Mouse (Mus musculus): ENCODE results near the gene Ube2q1. TPM values are rescaled to one million over a fixed set of nuclear protein-coding genes. Genes with fewer than 3 reads are reported as not detected.

The Ube2q1 gene
- polyA plus RNA-seq, 1 experiment from 2014 or later = 15.7 TPM

GRCm38 (mm10) chr3:89773740-89774211 lies 360 bp downstream of the Ube2q1 start:
- Histone ChIP-seq H3K36me3 (ENCODE audit: control insufficient read depth, insufficient read depth, low read length) (peaks cover 31% of the 10 kb centered on the region), H3K27ac (replicated peaks in 1 of 2; ENCODE audit: control insufficient read depth in 1 of 2, insufficient read depth in 1 of 2, low read depth in 2 of 2, low read length in 2 of 2) (peak overlapping the region; percentile 23 to 96; a peak in 3 of 4 replicates), H3K27me3 (ENCODE audit: control insufficient read depth, insufficient read depth, low read length) (no peaks in the 10 kb centered on the region), H3K9ac (ENCODE audit: low read length) (peak overlapping the region; percentile 95), H3K4me2 (ENCODE audit: low read length) (peak overlapping the region; percentile 84), H3K9me3 (ENCODE audit: control insufficient read depth, low read length) (no peaks in the 10 kb centered on the region), H3K4me1 (ENCODE audit: control insufficient read depth in 2 of 2, insufficient read depth in 2 of 2, low read length in 2 of 2) (peaks cover 14 to 26% of the 10 kb centered on the region in 2 experiments), H3K4me3 (ENCODE audit: control insufficient read depth in 1 of 2, insufficient read depth in 1 of 2, low read depth in 1 of 2, low read length in 2 of 2) (peak overlapping the region; percentile 57 to 73)
- ATAC-seq (ENCODE audit: insufficient number of reproducible peaks, insufficient read depth, low FRiP score, low read depth) = peak; percentile 34; the same call in 1 of the 2 replicates
- 2% methylated on average over 22 of the region's 37 CpGs for WGBS

GRCm38 (mm10) chr3:89774236-89774960 lies 982 bp downstream of the Ube2q1 start:
- peak overlapping the region; percentile 57 to 73 for H3K4me3 ChIP-seq (ENCODE audit: control insufficient read depth in 1 of 2, insufficient read depth in 1 of 2, low read depth in 1 of 2, low read length in 2 of 2)
- no peak for ATAC-seq (ENCODE audit: insufficient number of reproducible peaks, insufficient read depth, low FRiP score, low read depth)
- whole genome bisulfite sequencing = 36% methylated on average over 15 of the region's 15 CpGs
- H3K36me3 ChIP-seq (ENCODE audit: control insufficient read depth, insufficient read depth, low read length) = peaks cover 38% of the 10 kb centered on the region
- H3K4me1 ChIP-seq (ENCODE audit: control insufficient read depth in 2 of 2, insufficient read depth in 2 of 2, low read length in 2 of 2) = peaks cover 14 to 26% of the 10 kb centered on the region in 2 experiments
- H3K27me3 ChIP-seq (ENCODE audit: control insufficient read depth, insufficient read depth, low read length) = no peaks in the 10 kb centered on the region
- H3K9ac ChIP-seq (ENCODE audit: low read length) = peak overlapping the region; percentile 95
- no peaks in the 10 kb centered on the region for H3K9me3 ChIP-seq (ENCODE audit: control insufficient read depth, low read length)
- peak overlapping the region; percentile 23 to 96; a peak in 3 of 4 replicates for H3K27ac ChIP-seq (replicated peaks in 1 of 2; ENCODE audit: control insufficient read depth in 1 of 2, insufficient read depth in 1 of 2, low read depth in 2 of 2, low read length in 2 of 2)
- H3K4me2 ChIP-seq (ENCODE audit: low read length) = peak overlapping the region; percentile 84

DNA sequence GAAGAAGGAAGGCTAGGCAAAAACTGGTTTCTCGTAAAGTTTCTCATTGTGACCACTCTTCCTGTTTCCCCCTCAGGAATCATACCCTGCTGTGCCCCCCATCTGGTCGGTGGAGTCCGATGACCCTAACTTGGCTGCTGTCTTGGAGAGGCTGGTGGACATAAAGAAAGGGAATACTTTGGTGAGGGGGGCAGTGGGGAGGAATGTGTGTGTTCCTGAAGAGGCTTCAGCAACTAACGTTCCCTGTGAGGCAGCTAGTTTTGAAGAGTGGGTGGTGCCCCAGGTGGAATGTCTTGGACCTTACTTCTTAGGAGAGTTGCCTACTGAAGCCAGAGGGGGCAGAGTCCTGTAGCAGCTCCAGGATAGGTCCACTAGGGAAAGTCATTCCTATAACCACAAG lies 2.6 kb downstream of the Ube2q1 start:
- peaks cover 54% of the 10 kb centered on the region for H3K36me3 ChIP-seq (ENCODE audit: control insufficient read depth, insufficient read depth, low read length)
- H3K9ac ChIP-seq (ENCODE audit: low read length) = no peak overlapping the region
- H3K4me2 ChIP-seq (ENCODE audit: low read length) = no peak overlapping the region
- peaks cover 14 to 26% of the 10 kb centered on the region in 2 experiments for H3K4me1 ChIP-seq (ENCODE audit: control insufficient read depth in 2 of 2, insufficient read depth in 2 of 2, low read length in 2 of 2)
- WGBS = 78% methylated on average over 4 of the region's 4 CpGs
- no peak for ATAC-seq (ENCODE audit: insufficient number of reproducible peaks, insufficient read depth, low FRiP score, low read depth)
- H3K4me3 ChIP-seq (ENCODE audit: control insufficient read depth in 1 of 2, insufficient read depth in 1 of 2, low read depth in 1 of 2, low read length in 2 of 2) = no peak overlapping the region
- no peaks in the 10 kb centered on the region for H3K27me3 ChIP-seq (ENCODE audit: control insufficient read depth, insufficient read depth, low read length)
- no peaks in the 10 kb centered on the region for H3K9me3 ChIP-seq (ENCODE audit: control insufficient read depth, low read length)
- no peak overlapping the region for H3K27ac ChIP-seq (replicated peaks in 1 of 2; ENCODE audit: control insufficient read depth in 1 of 2, insufficient read depth in 1 of 2, low read depth in 2 of 2, low read length in 2 of 2)

DNA sequence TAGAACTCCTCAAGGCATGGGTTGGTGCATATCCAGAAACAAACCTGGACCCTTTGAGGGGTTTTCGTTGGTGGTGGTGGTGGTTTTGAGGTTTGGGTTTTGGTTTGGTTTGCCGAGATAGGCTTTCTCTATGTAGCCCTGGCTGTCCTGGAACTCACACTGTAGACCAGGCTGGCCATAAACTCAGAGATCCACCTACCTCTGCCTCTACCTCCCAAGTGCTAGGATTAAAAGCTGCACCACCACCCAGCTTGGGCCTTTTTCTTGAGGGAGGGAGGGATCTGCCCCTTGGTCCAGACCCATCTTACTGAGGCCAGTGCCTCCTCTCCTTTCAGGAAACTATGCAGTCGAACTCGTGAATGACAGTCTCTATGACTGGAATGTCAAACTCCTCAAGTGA lies 6.7 kb downstream of the Ube2q1 start:
- Histone ChIP-seq H3K27ac (replicated peaks in 1 of 2; ENCODE audit: control insufficient read depth in 1 of 2, insufficient read depth in 1 of 2, low read depth in 2 of 2, low read length in 2 of 2) (no peak overlapping the region), H3K9me3 (ENCODE audit: control insufficient read depth, low read length) (no peaks in the 10 kb centered on the region), H3K9ac (ENCODE audit: low read length) (no peak overlapping the region), H3K27me3 (ENCODE audit: control insufficient read depth, insufficient read depth, low read length) (no peaks in the 10 kb centered on the region), H3K4me1 (ENCODE audit: control insufficient read depth in 2 of 2, insufficient read depth in 2 of 2, low read length in 2 of 2) (peaks cover 6 to 9% of the 10 kb centered on the region in 2 experiments), H3K4me3 (ENCODE audit: control insufficient read depth in 1 of 2, insufficient read depth in 1 of 2, low read depth in 1 of 2, low read length in 2 of 2) (no peak overlapping the region), H3K4me2 (ENCODE audit: low read length) (no peak overlapping the region), H3K36me3 (ENCODE audit: control insufficient read depth, insufficient read depth, low read length) (peaks cover 82% of the 10 kb centered on the region)
- 69% methylated on average over 4 of the region's 4 CpGs for WGBS
- no peak for ATAC-seq (ENCODE audit: insufficient number of reproducible peaks, insufficient read depth, low FRiP score, low read depth)

- Histone ChIP-seq H3K4me2 (ENCODE audit: low read length) (no peak overlapping the region), H3K4me3 (ENCODE audit: control insufficient read depth in 1 of 2, insufficient read depth in 1 of 2, low read depth in 1 of 2, low read length in 2 of 2) (no peak overlapping the region), H3K9ac (ENCODE audit: low read length) (no peak overlapping the region), H3K4me1 (ENCODE audit: control insufficient read depth in 2 of 2, insufficient read depth in 2 of 2, low read length in 2 of 2) (peaks cover 0 to 6% of the 10 kb centered on the region in 2 experiments; a peak in 1 of 4 replicates), H3K36me3 (ENCODE audit: control insufficient read depth, insufficient read depth, low read length) (peaks cover 72% of the 10 kb centered on the region), H3K27me3 (ENCODE audit: control insufficient read depth, insufficient read depth, low read length) (no peaks in the 10 kb centered on the region), H3K9me3 (ENCODE audit: control insufficient read depth, low read length) (no peaks in the 10 kb centered on the region), H3K27ac (replicated peaks in 1 of 2; ENCODE audit: control insufficient read depth in 1 of 2, insufficient read depth in 1 of 2, low read depth in 2 of 2, low read length in 2 of 2) (no peak overlapping the region)
- ATAC-seq (ENCODE audit: insufficient number of reproducible peaks, insufficient read depth, low FRiP score, low read depth) = no peak
- WGBS = 65% methylated on average over 5 of the region's 5 CpGs
Measured at GRCm38 (mm10) chr3:89781640-89782039, 8.2 kb downstream of the Ube2q1 start.

- 10% methylated on average over 11 of the region's 11 CpGs for WGBS
- Histone ChIP-seq H3K4me3 (ENCODE audit: control insufficient read depth in 1 of 2, insufficient read depth in 1 of 2, low read depth in 1 of 2, low read length in 2 of 2) (no peak overlapping the region), H3K27ac (replicated peaks in 1 of 2; ENCODE audit: control insufficient read depth in 1 of 2, insufficient read depth in 1 of 2, low read depth in 2 of 2, low read length in 2 of 2) (no peak overlapping the region)
Measured at GRCm38 (mm10) chr3:89784991-89785753, 11.8 kb downstream of the Ube2q1 start.

GRCm38 (mm10) chr3:89786275-89786674 lies 12.9 kb downstream of the Ube2q1 start:
- Histone ChIP-seq H3K9me3 (ENCODE audit: control insufficient read depth, low read length) (no peaks in the 10 kb centered on the region), H3K4me1 (ENCODE audit: control insufficient read depth in 2 of 2, insufficient read depth in 2 of 2, low read length in 2 of 2) (peaks cover 0 to 6% of the 10 kb centered on the region in 2 experiments; a peak in 1 of 4 replicates), H3K9ac (ENCODE audit: low read length) (no peak overlapping the region), H3K27me3 (ENCODE audit: control insufficient read depth, insufficient read depth, low read length) (no peaks in the 10 kb centered on the region), H3K27ac (replicated peaks in 1 of 2; ENCODE audit: control insufficient read depth in 1 of 2, insufficient read depth in 1 of 2, low read depth in 2 of 2, low read length in 2 of 2) (no peak overlapping the region), H3K4me2 (ENCODE audit: low read length) (no peak overlapping the region), H3K4me3 (ENCODE audit: control insufficient read depth in 1 of 2, insufficient read depth in 1 of 2, low read depth in 1 of 2, low read length in 2 of 2) (no peak overlapping the region), H3K36me3 (ENCODE audit: control insufficient read depth, insufficient read depth, low read length) (peaks cover 25% of the 10 kb centered on the region)
- ATAC-seq (ENCODE audit: insufficient number of reproducible peaks, insufficient read depth, low FRiP score, low read depth) = no peak
- 68% methylated on average over 6 of the region's 6 CpGs for WGBS

More at GRCm38 (mm10) chr3:89784991-89785753, 11.8 kb downstream of the Ube2q1 start:
- H3K27me3 ChIP-seq (ENCODE audit: control insufficient read depth, insufficient read depth, low read length) = no peaks in the 10 kb centered on the region
- peaks cover 36% of the 10 kb centered on the region for H3K36me3 ChIP-seq (ENCODE audit: control insufficient read depth, insufficient read depth, low read length)
- no peaks in the 10 kb centered on the region for H3K9me3 ChIP-seq (ENCODE audit: control insufficient read depth, low read length)
- peak; percentile 66; the same call in 1 of the 2 replicates for ATAC-seq (ENCODE audit: insufficient number of reproducible peaks, insufficient read depth, low FRiP score, low read depth)
- H3K4me2 ChIP-seq (ENCODE audit: low read length) = peak overlapping the region; percentile 49
- 0 out of 2 replicates have a peak overlapping the region, but pooled peaks have one; percentile 55 for H3K9ac ChIP-seq (ENCODE audit: low read length)
- H3K4me1 ChIP-seq (ENCODE audit: control insufficient read depth in 2 of 2, insufficient read depth in 2 of 2, low read length in 2 of 2) = peaks cover 0 to 6% of the 10 kb centered on the region in 2 experiments; a peak in 1 of 4 replicates
